Mouse (Mus musculus) cortical plate, adult 2 months (tissue): ENCODE data around the gene Lrrc20.

Experiments
- CTCF ChIP-seq: fragments of 200-500 bp; IDR thresholded peaks from 2 replicates; pipeline ENCODE4 v1.5.1; 2011; ENCODE audit warnings: mild to moderate bottlenecking, control low read depth, low read length; ENCODE audit not compliant: insufficient read depth; ENCODE audit errors: extremely low read depth
- POLR2A ChIP-seq: fragments of 200-500 bp; IDR thresholded peaks from 2 replicates; pipeline ENCODE4 v1.6.1; 2011; ENCODE audit warnings: mild to moderate bottlenecking, low read length, control low read depth; ENCODE audit not compliant: insufficient read depth; ENCODE audit errors: extremely low read depth

- no peak for TF ChIP-seq CTCF
- TF ChIP-seq POLR2A: no peak
These were observed 7.2 kb downstream of the Lrrc20 start for GRCm38 (mm10) chr10:61482771-61483170.
